Mouse (Mus musculus) stomach, embryonic 16.5 days (tissue): ENCODE data around the gene Ralgapa1. TPM values are rescaled to one million over a fixed set of nuclear protein-coding genes. Genes with fewer than 3 reads are reported as not detected.
A peak's percentile ranks its signal among the peaks of the same experiment; 100 is the strongest.
"Not testable (repeated sequence)": the region's sequence is repeated elsewhere in the genome, so short reads cannot be mapped to it uniquely, and the experiment has no call there.

Experiments
- ATAC-seq: fragments of 200-750 bp; cut with Nextera tagmentation; 2 replicates; pipeline ENCODE4 v1.8.0; 2017; ENCODE audit warnings: moderate number of reproducible peaks, moderate TSS enrichment; ENCODE audit not compliant: insufficient read depth, low FRiP score
- H3K27ac ChIP-seq: fragments of 300-500 bp; sonication (generic); 2 replicates; pipeline ENCODE4 v1.5.1; 2014; ENCODE audit warnings: low read length
- H3K27me3 ChIP-seq: fragments of 300-500 bp; sonication (generic); 2 replicates; pipeline ENCODE4 v1.6.1; 2014; ENCODE audit warnings: low read length, control low read depth, mixed read lengths; ENCODE audit not compliant: control insufficient read depth, insufficient read depth
- H3K36me3 ChIP-seq: fragments of 300-500 bp; sonication (generic); 2 replicates; pipeline ENCODE4 v1.6.1; 2014; ENCODE audit warnings: low read length; ENCODE audit not compliant: control insufficient read depth, insufficient read depth
- H3K4me1 ChIP-seq: fragments of 300-500 bp; sonication (generic); 2 replicates; pipeline ENCODE4 v1.6.1; 2014; ENCODE audit warnings: low read length, control low read depth, mixed read lengths; ENCODE audit not compliant: control insufficient read depth, insufficient read depth
- H3K4me2 ChIP-seq: fragments of 300-500 bp; sonication (generic); 2 replicates; pipeline ENCODE4 v1.6.1; 2014; ENCODE audit warnings: low read depth, low read length, mixed read lengths
- H3K4me3 ChIP-seq: fragments of 300-500 bp; sonication (generic); replicated peaks from 2 replicates; pipeline ENCODE4 v1.5.1; 2014; ENCODE audit warnings: mild to moderate bottlenecking, low read length
- H3K9ac ChIP-seq: fragments of 300-500 bp; sonication (generic); 2 replicates; pipeline ENCODE4 v1.6.1; 2014; ENCODE audit warnings: low read length
- H3K9me3 ChIP-seq: fragments of 300-500 bp; sonication (generic); replicated peaks from 2 replicates; pipeline ENCODE4 v1.6.1; 2016; ENCODE audit warnings: low read length, control low read depth; ENCODE audit not compliant: control insufficient read depth
- WGBS: fragments of 180-500 bp; shearing (Covaris S2); extraction: QIAGEN DNeasy Blood & Tissue Kit; methylation state at CpG from one replicate; pipeline ENCODE4 v1.1.7; 2014; 5-methylcytosine and 5-hydroxymethylcytosine counted together
- polyA plus RNA-seq: library from polyadenylated mRNA; unstranded; fragments of >200 nt; fragmentation: Nextera tagmentation; extraction: Ambion mirVana; gene quantifications from 2 replicates; pipeline ENCODE4 v1.2.1, GENCODE M21; 2015

The Ralgapa1 gene
- polyA plus RNA-seq, 1 experiment from 2014 or later = 12.1 TPM

- no peak overlapping the region for H3K27ac ChIP-seq
- no peak overlapping the region for H3K4me3 ChIP-seq
- H3K27me3 ChIP-seq = no peaks in the 10 kb centered on the region
- H3K9ac ChIP-seq = no peak overlapping the region
- H3K4me1 ChIP-seq = no peaks in the 10 kb centered on the region
- no peak for ATAC-seq
- no peak overlapping the region for H3K4me2 ChIP-seq
- no peaks in the 10 kb centered on the region for H3K9me3 ChIP-seq
- no peaks in the 10 kb centered on the region for H3K36me3 ChIP-seq
- WGBS = 75% methylated on average over 9 of the region's 9 CpGs
These were observed 255.1 kb downstream of the Ralgapa1 start for GRCm38 (mm10) chr12:55565867-55566266.

- Histone ChIP-seq H3K9ac (no peak within 1 kb of the TSS), H3K36me3 (no peaks in the 10 kb centered on the region), H3K4me1 (no peaks in the 10 kb centered on the region), H3K4me3 (no peak within 1 kb of the TSS), H3K27me3 (no peaks in the 10 kb centered on the region), H3K27ac (no peak within 1 kb of the TSS), H3K4me2 (no peak within 1 kb of the TSS), H3K9me3 (no peaks in the 10 kb centered on the region)
- 94% methylated on average over 19 of the region's 19 CpGs for WGBS
- no peak for ATAC-seq
These were observed 255.8 kb downstream of the Ralgapa1 start, which contains the start of gene Aldoart2 for GRCm38 (mm10) chr12:55565206-55565605. TSS of gene Aldoart2 (plus strand) at chr12:55565239.

- Histone ChIP-seq H3K27me3 (no peaks in the 10 kb centered on the region), H3K4me3 (no peak overlapping the region), H3K9me3 (no peaks in the 10 kb centered on the region), H3K27ac (no peak overlapping the region), H3K9ac (no peak overlapping the region), H3K4me1 (no peaks in the 10 kb centered on the region), H3K36me3 (no peaks in the 10 kb centered on the region), H3K4me2 (no peak overlapping the region)
- 82% methylated on average over 9 of the region's 9 CpGs for WGBS
- ATAC-seq = no peak
These were observed 256.6 kb downstream of the Ralgapa1 start for GRCm38 (mm10) chr12:55564187-55564963.

GRCm38 (mm10) chr12:55563742-55564141, 257.2 kb downstream of the Ralgapa1 start:
- H3K27ac ChIP-seq = no peak overlapping the region
- no peaks in the 10 kb centered on the region for H3K36me3 ChIP-seq
- H3K9ac ChIP-seq = no peak overlapping the region
- 93% methylated on average over 3 of the region's 3 CpGs for WGBS
- H3K27me3 ChIP-seq = no peaks in the 10 kb centered on the region
- H3K9me3 ChIP-seq = no peaks in the 10 kb centered on the region
- no peaks in the 10 kb centered on the region for H3K4me1 ChIP-seq
- ATAC-seq = no peak
- no peak overlapping the region for H3K4me3 ChIP-seq
- no peak overlapping the region for H3K4me2 ChIP-seq

GRCm38 (mm10) chr12:55560025-55560690, 260.8 kb downstream of the Ralgapa1 start:
- Histone ChIP-seq H3K27ac (no peak overlapping the region), H3K4me1 (no peaks in the 10 kb centered on the region), H3K4me2 (peak overlapping the region; percentile 63), H3K9ac (peak overlapping the region; percentile 58), H3K4me3 (peak overlapping the region; percentile 45), H3K27me3 (no peaks in the 10 kb centered on the region), H3K9me3 (no peaks in the 10 kb centered on the region), H3K36me3 (no peaks in the 10 kb centered on the region)
- 13% methylated on average over 19 of the region's 19 CpGs for WGBS
- ATAC-seq = no peak

- H3K9me3 ChIP-seq = no peaks in the 10 kb centered on the region
- H3K36me3 ChIP-seq = no peaks in the 10 kb centered on the region
- H3K27ac ChIP-seq = no peak overlapping the region
- H3K27me3 ChIP-seq = no peaks in the 10 kb centered on the region
- H3K9ac ChIP-seq = no peak overlapping the region
- no peak for ATAC-seq
- WGBS = 85% methylated on average over 12 of the region's 12 CpGs
- no peaks in the 10 kb centered on the region for H3K4me1 ChIP-seq
- no peak overlapping the region for H3K4me2 ChIP-seq
- no peak overlapping the region for H3K4me3 ChIP-seq
These were observed 261.6 kb downstream of the Ralgapa1 start for GRCm38 (mm10) chr12:55559184-55559855.

GRCm38 (mm10) chr12:55557866-55558265, 263.1 kb downstream of the Ralgapa1 start:
- no peak for ATAC-seq
- Histone ChIP-seq H3K36me3 (no peaks in the 10 kb centered on the region), H3K9ac (no peak overlapping the region), H3K27ac (no peak overlapping the region), H3K9me3 (no peaks in the 10 kb centered on the region), H3K27me3 (no peaks in the 10 kb centered on the region), H3K4me3 (no peak overlapping the region), H3K4me1 (no peaks in the 10 kb centered on the region), H3K4me2 (no peak overlapping the region)
- 76% methylated on average over 6 of the region's 6 CpGs for WGBS

- ATAC-seq, H3K4me2 ChIP-seq, H3K4me3 ChIP-seq: not testable (repeated sequence)
These were observed 266.1 kb downstream of the Ralgapa1 start for GRCm38 (mm10) chr12:55554901-55555300.

More at GRCm38 (mm10) chr12:55554901-55555300, 266.1 kb downstream of the Ralgapa1 start:
- not testable (repeated sequence) for H3K27ac ChIP-seq, H3K4me1 ChIP-seq, H3K9ac ChIP-seq, H3K36me3 ChIP-seq, H3K27me3 ChIP-seq, H3K9me3 ChIP-seq
- 79% methylated on average over 6 of the region's 6 CpGs for WGBS
